Mouse (Mus musculus) erythroblast, adult 5-6 weeks (primary cell): ENCODE results near the gene Otx2. TPM values are rescaled to one million over a fixed set of nuclear protein-coding genes. Genes with fewer than 3 reads are reported as not detected.

Experiments
- ATAC-seq: replicated peaks from 2 replicates; pipeline ENCODE4 v1.8.0; 2016; ENCODE audit warnings: moderate number of reproducible peaks, mild to moderate bottlenecking, moderate TSS enrichment, inconsistent platforms; ENCODE audit not compliant: poor library complexity, low FRiP score, severe bottlenecking
- total RNA-seq, 2 experiments: library from RNA; stranded (forward) in 1 of 2; stranded (reverse) in 1 of 2; fragments of 150-400 nt in 1 of 2; fragments of 200-764, 138-1000 nt in 1 of 2; gene quantifications; 2 replicates each; pipeline versions ENCODE4 v1.2.3 to v1.2.4; 2015 to 2017; ENCODE audit warnings: low replicate concordance in 2 of 2

The Otx2 gene
- total RNA-seq (2015; ENCODE audit: low replicate concordance) (not detected in 2 replicates), total RNA-seq (2017; ENCODE audit: low replicate concordance) (not detected in 2 replicates)

DNA sequence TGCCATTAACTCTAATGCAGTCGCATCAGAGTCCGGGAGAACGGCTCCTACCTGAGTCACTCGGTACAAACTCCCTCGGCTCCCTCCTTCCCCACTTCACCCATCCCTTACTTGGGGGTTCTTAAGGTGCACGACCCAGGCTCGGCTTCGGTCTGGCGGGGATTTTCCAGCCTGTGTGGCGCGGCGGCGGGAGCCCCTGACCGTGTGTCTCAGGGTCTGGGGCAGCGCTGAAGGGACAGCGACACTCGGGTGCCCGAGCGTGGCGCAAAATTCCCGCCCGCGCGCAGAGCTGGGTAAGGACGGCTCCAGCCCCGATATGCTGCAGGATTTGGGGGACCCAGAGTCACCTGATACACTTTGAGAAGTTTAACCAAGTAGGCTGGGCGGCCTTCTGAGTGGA, at the start of gene Otx2:
Gene Otx2 (minus strand): TSS at position 279 of the 400 bp plus-strand sequence.
- no peak for ATAC-seq

DNA sequence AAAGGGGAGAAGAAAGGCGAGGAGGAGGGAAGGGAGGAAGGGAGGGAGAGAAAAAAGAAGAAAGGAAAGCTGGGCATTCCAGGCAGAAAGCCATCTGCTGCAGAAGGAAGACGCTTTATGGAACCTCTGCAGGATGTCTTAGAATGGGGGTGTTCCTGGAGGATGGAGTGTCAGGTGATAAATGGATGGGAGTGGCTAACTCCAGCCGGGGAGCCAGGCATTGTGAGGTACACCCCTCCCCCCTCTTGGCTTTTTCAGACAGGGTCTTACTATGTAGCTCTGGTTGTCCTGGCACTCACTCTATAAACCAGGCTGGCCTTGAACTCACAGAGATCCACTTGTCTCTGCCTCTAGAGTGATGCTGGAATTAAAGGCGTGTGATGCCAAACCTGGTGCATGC, 49.1 kb upstream of the Otx2 start:
- no peak for ATAC-seq

GRCm38 (mm10) chr14:48719296-48719695, 45.7 kb upstream of the Otx2 start:
- ATAC-seq = no peak

- no peak for ATAC-seq
Measured at GRCm38 (mm10) chr14:48717632-48718279, 44.1 kb upstream of the Otx2 start.

- no peak for ATAC-seq
Measured at GRCm38 (mm10) chr14:48716456-48716855, 42.8 kb upstream of the Otx2 start.

DNA sequence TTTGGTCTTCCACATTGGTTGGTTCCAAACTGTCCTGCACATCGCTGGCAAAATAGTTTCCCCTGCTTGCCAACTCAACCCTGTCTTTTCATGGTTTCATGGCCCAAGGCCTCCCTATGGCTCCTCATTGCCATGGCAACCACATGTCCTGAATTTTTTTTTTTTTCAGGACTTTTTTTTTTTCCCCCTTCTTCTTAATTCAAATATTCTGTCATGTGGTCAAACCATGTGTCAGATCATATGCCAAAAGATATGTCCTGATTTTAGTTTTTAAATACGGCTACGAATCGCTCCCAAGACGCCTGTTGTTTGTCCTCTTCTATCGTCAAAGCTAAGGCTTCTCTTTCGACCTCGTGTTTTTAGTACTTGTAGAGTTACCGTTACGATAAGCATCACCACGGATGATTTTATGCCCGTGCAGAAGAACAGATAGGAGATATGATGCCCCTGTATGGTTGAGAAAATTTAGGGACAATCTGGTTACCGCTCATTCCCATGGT, 37.3 kb upstream of the Otx2 start:
- ATAC-seq = no peak

GRCm38 (mm10) chr14:48710062-48710870, 36.6 kb upstream of the Otx2 start:
- ATAC-seq = no peak

DNA sequence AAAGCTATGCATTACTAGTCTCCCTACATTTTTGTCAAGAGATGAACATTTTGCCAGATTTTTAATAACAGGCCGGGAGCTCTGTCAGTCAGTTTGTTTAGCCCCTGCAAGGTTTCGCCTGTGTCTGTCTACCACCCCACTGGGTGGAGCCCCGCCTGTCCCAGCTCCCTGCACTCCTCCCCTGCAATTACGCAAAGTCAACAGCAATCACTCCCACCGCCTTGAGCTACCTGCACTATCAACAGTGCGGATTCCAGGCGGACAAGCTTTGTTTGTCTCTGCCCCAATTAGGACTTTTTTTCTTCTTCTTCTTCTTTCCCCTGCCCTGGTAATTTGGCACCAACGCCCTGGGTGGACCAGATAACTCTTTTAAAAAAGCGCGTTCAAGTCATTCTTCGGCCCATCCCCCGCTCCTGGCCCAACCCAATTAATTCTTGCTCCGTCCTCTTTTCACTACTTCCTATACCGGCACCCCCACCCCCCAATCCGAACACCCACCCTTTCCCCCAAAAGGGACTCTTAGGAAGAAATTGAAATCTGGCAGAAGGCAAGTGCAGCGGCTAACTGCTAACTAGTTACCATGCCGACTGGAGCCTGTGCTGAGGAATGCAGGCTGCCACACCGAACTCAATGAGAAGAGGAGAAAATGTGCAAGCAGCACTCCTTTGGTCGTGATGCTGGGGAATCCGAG, 35.9 kb upstream of the Otx2 start:
- no peak for ATAC-seq

- no peak for ATAC-seq
Measured at GRCm38 (mm10) chr14:48707844-48708383, 34.3 kb upstream of the Otx2 start.

DNA sequence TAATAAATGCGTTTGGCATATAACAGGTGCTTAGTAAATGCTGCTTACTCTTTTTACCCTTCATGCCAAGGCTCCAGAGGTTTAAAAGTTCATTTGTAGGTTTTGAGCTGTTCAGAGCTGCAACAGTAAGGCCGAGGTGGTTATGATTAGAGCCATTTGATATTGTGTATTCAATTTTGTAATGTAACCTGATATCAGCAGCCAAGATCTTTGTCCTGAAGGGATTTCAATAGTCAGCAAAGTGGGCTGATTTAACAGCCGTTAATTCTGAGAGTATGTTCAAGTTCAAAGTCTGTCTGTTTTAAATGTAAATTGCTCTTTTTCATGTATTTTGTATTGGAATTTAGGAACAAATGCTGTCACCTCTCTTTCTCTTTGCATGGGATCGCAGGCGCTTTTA, 33.8 kb upstream of the Otx2 start:
- no peak for ATAC-seq

DNA sequence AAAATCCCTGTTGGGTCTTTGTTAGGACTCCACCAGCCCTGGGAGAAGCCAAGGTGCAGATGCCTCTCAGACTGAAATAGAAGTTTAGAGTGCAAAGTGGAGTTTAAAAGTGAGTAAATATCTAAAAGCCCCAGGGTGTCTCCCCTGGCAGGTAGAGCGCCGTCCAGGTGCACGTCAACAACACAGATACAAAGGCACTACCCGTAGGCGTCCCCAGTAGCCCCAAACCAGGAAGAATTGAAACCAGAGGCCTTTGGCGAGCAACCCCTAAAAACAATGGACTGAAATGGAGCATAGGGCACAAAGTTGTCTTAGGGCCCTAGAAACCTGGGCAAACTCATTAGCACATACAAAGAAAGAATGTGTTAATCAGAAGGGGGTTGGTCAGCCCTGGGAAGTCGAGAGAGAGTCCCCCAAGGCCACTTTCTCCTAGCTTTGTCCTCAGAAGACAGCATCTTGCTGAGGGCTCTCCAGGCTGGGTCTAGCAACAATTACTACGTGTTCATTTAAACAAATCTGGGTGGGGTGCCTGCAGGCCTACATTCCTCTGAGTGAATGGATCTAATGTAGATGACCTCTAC, 27.3 kb upstream of the Otx2 start:
- no peak for ATAC-seq

GRCm38 (mm10) chr14:48679590-48679989, 6.0 kb upstream of the Otx2 start:
- no peak for ATAC-seq

- ATAC-seq = no peak
Measured at GRCm38 (mm10) chr14:48678674-48679073, 5.1 kb upstream of the Otx2 start.

DNA sequence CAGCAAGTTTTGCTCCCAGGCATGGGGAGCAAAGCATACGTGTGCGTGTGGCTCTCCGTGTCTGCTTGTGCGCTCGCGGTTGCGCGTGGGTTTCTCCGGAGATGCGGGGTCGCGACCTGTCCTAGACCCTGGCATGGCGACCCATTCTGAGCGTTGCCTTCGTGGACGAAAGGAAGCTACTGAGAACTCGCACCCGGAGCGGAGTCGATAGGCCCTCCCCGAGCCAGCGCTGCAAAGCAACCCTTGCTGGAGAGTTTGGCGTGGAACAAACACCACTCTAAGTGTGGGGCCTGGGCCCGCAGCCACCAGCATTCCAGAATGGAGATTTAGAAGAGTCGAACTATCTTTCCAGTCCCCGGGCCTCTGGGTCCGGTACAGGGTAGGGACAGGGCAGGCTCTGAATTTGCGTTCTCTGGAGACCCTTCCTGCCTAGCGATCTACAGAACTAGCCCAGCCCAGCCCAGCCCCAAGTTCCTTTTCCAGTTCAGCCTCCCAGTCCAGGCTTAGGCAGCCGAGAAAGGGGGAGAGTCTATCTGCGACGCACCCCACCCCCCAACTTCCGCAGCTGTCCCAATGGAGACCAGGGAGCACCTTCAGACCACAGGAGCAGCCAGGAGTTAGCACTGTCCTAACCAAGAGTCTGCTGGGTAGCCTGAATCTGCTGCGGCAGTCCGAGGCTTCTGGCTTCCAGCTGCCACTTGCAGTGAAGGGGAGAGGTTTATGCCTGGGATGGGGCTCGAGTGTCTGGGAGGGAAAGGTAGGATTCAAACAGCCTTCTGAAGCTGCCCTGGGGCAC, 615 bp upstream of the Otx2 start:
- no peak for ATAC-seq

GRCm38 (mm10) chr14:48672611-48673176, 925 bp downstream of the Otx2 start:
- ATAC-seq = no peak

DNA sequence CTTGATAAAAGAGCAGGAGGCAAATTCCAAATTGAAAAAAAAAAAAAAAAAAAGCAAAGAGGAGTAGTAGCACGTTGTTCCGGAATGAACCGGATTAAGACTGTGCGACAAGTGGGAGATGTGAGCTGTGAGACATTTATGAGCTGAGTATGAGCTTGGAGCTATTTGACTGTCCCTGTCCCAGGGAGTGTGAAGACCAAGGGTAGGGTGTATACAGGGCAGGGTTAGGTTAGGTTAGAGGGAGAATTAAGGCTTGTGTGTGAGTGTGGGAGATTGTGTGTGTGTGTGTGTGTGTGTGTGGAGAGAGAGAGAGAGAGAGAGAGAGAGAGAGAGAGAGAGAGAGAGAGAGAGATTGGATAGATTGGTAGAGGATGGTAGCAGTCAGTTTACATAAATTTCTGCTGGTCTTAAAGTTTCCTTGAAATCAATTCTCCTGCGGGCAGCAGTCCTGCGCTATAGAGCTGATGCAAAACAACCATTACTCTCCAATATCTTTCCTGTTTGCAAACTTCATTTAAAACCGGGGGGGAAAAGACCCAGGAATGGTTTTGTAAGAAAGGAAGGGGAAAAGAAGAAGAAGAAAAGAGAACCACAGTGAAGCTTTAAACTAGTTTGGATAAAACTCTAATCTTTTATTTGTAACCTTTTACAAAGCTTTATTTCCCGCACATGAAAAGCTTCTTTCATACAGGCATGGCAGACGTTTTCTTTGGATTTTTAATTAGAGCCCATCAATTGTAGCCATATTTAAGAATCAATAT, 2.0 kb downstream of the Otx2 start:
- ATAC-seq = no peak

GRCm38 (mm10) chr14:48670761-48671479, 2.7 kb downstream of the Otx2 start:
- no peak for ATAC-seq

DNA sequence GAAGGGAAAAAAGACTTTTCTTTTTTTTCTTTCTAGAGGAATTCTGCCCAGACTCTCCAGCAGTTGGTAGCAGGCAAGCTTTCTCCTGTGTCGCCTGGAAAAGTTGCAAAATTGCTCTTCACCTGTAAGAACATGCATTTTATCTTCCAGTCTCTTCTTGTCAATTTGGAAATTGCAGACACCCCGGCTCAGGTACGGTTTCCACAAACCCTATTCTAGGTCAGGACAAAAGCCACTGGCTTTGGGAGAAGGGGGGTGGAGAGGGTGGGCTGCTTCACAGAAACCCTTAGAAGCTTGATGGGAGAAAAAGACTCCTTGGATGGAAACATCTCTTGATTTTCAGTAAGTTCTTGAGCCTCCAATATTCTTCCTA, 3.4 kb downstream of the Otx2 start:
- no peak for ATAC-seq
